Mouse (Mus musculus): ENCODE results near the gene Mmp24.
A peak's percentile ranks its signal among the peaks of the same experiment; 100 is the strongest.
"Not testable (repeated sequence)": the region's sequence is repeated elsewhere in the genome, so short reads cannot be mapped to it uniquely, and the experiment has no call there.

The Mmp24 gene

GRCm38 (mm10) chr2:155774927-155775684, at the start of gene Mmp24:
TSS of gene Mmp24 (plus strand) at chr2:155775342.
- DNase-seq (ENCODE audit: low spot score): no peak

DNA sequence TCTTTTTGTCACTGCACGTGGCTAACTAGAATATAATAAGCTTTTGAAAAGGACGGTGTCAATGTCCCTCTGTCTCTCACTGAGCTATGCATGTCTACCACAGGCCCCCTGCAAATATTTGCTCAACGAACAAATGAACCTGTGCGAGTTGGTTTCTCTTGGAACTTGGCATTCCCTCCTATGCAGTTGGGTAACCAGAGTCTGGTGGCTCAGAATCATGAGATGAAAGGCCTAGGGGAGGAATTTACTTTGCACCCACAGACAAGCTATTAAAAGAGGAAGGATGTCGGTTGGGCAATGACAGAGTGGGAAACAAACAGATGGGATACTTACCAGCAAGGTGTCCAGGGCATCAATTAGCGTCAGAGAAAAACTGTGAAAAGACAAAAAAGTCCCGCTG, 48.8 kb upstream of the Mmp24 start:
- no peak for DNase-seq (ENCODE audit: low spot score)

DNA sequence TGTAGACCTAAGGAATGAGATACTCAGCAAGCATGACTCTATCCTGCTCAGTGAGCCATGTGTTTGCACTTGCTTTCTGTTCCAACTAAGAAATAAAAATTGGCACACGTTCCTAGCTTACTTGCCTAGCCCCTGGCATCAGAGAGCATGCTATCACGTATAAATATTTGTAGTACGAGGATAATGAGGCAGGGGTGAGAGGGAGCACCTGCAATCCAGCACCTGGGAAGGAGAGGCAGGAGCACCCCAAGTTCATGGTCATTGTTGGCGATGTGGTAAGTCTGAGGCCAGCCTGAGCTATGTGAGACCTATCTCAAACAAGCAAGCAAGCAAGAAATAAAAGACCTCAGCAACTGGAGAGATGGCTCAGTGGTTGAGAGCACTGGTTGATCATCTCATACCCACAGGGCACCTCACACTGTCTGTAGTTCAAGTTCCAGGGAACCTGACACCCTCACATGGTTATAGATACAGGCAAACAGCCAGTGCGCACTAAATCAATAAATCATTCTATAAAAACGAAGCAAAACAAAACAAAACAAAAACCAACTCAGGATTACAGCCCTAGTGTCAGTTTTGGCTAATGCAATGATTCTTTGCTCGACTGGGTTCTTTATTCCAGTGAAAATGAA, 47.3 kb upstream of the Mmp24 start:
- DNase-seq (ENCODE audit: low spot score): no peak

GRCm38 (mm10) chr2:155728742-155729141, 46.4 kb upstream of the Mmp24 start:
- DNase-seq (ENCODE audit: low spot score): no peak

DNA sequence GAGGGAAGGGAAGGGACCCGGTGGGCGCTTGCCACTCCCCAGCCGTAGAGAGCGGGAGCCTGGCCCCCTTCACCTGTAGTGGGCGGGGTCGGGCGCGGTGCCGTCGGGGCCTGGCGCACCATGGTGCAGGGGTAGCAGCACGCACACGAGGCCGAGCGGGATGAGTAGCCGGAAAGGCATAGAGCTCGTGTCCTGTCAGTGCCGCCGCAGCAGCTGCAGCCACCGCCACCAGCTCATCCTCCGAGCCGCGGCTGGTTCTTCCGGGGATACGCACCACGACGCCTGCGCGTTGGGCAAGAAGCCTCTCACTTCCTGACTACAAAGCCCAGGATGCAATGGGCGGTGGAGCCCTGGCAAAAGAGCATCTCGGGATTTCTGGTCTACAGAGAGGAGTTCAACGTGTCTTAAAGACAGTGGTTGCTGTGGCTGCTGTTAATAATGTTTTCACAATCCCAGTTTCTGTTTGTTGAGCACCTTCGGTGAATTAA, 45.9 kb upstream of the Mmp24 start, which contains the start of gene Edem2:
Gene Edem2 (minus strand): TSS at position 318 of the 488 bp plus-strand sequence.
- DNase-seq (ENCODE audit: low spot score): peak; percentile 97

- DNase-seq (ENCODE audit: low spot score): no peak
Measured at GRCm38 (mm10) chr2:155735080-155735479, 40.1 kb upstream of the Mmp24 start.

DNA sequence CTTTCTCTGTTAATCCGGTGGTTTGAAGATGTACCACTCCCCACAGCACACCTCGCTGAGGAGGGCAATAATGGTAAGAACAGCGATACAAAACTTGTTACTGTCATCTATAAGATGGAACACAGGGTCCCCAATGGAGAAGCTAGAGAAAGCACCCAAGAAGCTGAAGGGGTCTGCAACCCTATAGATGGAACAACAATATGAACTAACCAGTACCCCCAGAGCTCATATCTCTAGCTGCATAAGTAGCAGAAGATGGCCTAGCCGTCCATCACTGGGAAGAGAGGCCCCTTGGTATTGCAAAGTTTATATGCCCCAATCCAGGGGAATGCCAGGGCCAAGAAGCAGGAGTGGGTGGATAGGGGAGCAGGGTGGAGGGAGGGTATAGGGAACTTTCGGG, 39.4 kb upstream of the Mmp24 start, which contains the start of gene Gm17581:
Gene Gm17581 (minus strand): TSS at position 101 of the 400 bp plus-strand sequence.
- DNase-seq (ENCODE audit: low spot score): not testable (repeated sequence)

DNA sequence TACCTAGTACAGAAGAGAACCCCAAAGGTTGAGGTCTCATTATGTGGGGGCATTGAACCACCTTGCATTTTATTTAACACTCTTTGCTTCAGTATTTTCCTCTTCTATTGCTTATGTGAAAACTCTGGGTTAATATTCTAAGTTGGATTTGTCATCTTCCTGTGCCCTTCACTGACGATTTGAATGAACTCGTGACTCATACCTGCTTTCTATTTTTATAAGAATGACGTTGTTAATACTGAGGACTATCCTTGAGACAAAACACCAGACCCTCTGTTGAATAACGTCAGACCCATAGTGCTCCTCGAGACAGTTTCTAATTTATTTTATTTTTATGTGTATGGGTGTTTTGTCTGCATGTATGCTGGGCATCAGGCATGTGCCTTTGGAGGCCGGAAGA, 38.2 kb upstream of the Mmp24 start:
- no peak for DNase-seq (ENCODE audit: low spot score)

GRCm38 (mm10) chr2:155737803-155738202, 37.3 kb upstream of the Mmp24 start:
- no peak for DNase-seq (ENCODE audit: low spot score)

GRCm38 (mm10) chr2:155742211-155742610, 32.9 kb upstream of the Mmp24 start:
- no peak for DNase-seq (ENCODE audit: low spot score)

DNA sequence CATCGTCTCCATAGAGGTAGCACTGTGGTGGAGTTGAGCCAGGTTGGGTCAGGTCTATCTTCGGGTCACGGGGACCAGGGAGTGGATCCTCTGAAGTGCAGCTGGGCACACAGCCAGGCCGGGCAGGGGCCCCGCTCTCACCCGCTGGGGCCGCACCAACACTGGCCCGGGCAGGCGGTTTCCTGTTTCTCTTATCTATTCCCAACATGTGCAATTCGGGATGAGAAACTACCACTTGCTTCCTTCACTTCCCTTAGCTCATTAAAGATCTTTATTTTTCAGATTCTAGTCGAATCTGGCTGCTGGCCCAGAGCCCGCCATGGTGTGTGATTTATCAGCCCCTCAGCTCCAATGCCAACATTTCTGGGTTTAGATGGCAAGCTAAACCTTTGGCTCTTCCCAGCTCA, 32.2 kb upstream of the Mmp24 start:
- DNase-seq (ENCODE audit: low spot score): no peak

DNA sequence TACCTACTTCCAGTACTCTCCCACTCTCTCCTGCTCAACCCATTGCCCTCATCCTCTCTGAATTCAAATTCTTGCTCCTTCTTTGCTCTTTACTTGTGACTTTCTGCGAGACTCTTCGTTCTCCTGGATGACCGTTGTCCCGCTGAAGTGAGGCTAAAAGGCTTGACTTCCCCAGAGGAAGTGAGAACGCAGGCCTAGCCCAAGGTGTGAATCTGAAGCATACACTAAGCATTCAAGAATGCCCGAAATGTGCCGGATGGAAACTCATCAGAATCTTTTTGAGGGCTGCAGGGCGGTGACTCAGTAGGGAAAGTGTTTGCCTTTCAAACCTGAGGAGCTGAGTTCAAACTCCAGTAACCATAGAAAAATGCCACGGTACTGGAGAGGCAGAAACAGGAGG, 31.8 kb upstream of the Mmp24 start:
- DNase-seq (ENCODE audit: low spot score): no peak

DNA sequence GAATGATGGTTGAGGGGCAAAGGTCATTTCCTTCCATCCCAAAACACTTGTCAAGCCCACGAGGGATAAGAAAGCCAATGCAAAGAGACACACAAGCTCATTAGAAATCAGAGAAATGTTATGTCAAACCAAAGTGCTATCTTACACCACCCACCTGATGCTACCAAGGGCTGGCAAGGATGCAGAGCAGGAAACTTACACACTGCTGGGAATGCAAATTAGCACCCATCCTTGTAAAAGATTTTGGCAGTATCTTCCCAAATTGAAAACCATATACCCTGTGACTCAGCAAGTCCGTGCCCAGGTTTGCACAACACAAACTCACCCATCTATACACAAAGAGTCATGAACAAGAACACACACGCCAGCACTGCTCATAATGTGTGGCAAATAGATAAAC, 29.7 kb upstream of the Mmp24 start:
- DNase-seq (ENCODE audit: low spot score): no peak

DNA sequence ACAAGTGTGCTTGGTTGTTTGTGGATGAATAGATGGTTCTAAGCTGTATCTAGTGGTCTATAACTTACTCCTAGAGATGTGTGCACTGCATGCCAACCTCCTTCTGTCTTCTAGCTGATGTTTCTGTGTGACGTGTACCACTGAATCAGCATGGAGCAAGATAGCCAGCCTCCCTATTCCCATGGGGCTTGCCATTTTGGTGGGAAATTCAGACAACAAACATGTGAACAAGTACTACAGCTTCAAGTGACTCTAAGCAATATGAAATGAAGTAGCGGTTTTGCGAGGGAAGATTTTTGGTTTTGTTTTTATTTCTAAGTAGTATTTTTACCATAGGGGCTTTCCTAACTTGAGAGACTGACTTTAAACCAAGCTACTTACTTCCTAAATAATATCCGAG, 25.7 kb upstream of the Mmp24 start:
- DNase-seq (ENCODE audit: low spot score): no peak

DNA sequence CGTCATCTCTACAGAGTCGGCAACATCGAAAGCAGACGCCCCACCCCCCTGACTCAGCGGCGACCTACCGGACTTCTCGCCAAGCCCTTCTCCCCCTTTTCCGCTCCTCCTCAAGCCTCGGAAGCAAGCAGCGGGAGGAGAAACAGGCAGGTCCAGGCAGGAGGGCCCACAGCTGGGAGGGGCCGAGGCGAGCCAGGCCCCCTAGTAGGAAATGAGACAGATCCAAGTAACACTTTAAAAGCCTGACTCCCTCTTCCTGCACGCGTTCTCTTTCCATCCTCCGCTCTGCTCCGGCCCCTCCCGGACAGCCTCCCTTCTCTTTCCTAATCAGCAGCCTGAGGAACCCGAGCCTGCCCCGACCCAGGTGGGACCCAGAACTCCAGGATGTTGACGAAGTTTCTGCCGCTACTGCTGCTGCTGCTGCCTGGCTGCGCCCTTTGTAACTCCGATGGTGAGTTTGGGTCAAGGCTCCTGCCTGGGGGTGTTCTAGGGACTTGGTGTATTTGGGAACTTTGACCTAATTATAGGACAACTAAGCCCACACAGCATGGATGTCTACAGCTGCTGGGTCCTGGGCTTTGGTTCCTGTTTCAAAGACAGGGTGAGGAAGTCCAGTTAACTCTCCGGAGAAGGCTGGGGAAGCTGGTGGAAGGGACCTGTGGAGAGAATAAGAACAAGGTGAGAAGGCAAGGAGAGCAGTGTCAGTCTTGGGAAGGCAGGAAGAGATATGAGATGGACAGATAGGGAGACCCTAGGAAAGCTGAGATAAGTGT, 23.9 kb upstream of the Mmp24 start, which contains the start of gene Procr:
Gene Procr (plus strand): TSS at position 104 of the 773 bp plus-strand sequence.
- DNase-seq (ENCODE audit: low spot score): peak; percentile 67

- peak; percentile 64 for DNase-seq (ENCODE audit: low spot score)
Measured at GRCm38 (mm10) chr2:155755746-155756145, 19.4 kb upstream of the Mmp24 start.

DNA sequence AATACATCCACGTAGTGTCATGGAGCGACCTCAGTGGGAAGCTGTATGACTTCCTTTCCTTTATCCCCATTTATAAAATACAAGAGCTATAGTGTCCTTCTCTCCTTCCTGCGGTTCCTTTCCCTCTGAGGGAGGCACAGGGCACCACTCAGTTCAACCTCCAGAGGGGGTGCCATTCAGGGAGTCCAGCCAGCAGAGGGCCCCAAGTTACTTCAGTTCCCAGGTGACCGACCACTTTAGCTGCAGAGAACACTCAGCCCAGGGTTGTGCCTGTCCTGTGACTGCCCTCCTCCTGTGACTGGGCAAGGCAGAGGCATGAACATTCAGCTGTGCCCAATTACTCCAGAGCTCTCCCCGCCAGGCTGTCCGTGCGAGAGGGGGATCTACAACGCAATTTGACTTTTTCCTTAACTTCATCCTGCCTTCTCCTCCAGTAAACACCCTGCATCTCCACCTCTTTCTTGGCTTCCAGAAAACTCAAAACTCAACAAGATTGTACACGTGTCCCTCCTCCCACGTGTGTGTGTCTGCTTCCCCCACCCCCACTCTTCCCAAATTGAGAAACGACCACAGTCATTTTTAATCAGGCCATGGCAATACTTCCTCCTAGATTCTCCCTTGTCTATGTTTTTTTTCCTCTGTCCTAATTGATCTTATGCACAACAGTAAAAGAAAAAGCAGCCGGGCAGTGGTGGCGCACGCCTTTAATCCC, 18.1 kb upstream of the Mmp24 start:
- DNase-seq (ENCODE audit: low spot score): peak; percentile 16

DNA sequence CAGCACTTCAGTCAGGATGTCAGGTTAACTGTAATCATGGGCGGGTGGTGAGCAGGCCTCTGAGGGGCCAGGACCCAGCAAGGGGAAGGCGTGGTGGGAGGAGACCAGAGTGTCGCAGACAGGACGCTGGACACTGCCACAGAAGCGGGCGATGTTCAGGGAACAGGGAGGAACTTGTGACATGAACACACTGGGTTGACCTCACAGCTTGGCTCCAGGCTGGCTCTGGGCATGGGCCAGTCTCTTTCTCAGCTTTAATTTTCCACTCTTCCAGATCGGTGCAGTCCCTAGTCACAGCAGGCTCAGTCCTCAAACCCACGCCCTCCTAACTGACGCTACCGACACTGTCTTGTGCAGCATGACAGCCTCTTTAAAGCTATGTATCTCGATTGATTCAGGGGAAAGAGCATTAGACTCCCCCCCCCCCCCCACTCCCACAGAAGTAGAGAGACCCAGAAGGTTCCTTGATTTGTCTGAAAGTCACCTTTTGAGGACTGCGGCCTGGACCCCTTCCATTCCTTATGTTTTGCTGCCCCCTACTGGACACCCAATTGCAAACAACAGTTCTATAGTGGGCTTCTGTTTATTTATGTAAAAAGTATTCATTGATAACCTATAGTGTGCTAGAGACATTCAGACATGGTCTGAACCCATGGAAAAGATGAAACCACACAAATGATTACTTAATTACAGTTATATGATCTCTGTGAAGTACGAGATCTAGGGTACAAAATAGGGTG, 10.3 kb upstream of the Mmp24 start:
- peak; percentile 89 for DNase-seq (ENCODE audit: low spot score)

- no peak for DNase-seq (ENCODE audit: low spot score)
Measured at GRCm38 (mm10) chr2:155773664-155774063, 1.5 kb upstream of the Mmp24 start.

DNA sequence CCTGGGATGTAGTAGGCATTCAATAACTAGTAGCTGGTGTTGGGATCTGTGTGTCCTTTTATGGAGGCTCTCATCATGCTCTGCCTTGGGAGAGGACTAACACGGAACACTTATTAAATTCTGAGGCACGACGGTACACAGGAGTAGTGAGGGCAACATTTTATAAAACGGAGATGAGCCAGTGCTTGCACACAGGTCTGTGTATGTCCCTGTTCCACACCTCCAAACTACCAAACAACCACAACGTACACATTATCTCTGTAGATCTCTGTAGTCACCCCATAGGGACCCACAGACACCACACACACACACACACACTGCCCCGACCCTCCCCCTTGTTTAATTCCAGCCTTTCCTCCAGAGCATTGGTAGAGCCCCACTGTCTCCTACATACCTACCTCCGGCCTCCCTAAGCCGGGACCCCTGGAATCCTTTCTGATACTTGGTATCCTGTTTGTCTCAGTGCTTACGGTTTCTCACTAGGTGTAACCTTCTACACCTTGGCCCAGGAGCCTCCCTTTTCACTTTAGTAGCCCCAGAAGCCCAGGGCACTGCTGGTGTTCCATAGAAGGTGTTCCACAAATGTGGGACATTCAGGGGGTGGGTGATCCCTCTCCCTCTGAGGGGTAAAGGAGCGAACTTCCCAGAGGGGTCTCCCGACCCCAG, 748 bp upstream of the Mmp24 start:
- no peak for DNase-seq (ENCODE audit: low spot score)

Data from embryo, embryonic 10 days (tissue).